Mouse (Mus musculus): ENCODE results near the gene Pld6. TPM values are rescaled to one million over a fixed set of nuclear protein-coding genes. Genes with fewer than 3 reads are reported as not detected.

Pld6 gene
- total and polyA plus RNA-seq, 3 experiments, result 3.1 to 5.5 TPM; not detected in 1

DNA sequence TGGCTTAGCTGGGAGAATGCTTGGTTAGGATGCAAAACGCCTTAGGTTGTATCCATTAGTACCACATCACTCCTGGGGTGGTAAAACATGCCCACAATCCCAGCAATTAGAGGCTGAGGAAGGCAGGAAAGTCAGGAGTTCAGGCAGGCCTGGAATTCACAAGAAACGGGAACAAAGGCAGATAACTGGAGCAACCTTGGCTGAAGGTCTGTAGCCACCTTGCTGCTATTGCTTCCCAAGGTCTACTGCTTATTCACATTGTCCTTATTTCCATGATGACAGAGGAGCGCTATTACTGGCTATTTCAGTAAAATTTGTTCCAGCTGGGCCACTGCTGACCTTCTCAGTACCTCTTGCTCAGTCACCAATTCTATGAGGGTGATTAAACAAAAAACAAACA lies 25.8 kb upstream of the Pld6 start:
- Histone ChIP-seq H3K9ac (ENCODE audit: control insufficient read depth, low read depth, low read length, poor library complexity, severe bottlenecking) (no peak overlapping the region), H3K79me2 (ENCODE audit: control insufficient read depth, insufficient read depth, low read length, poor library complexity) (peaks cover 14% of the 10 kb centered on the region), H3K27me3 (ENCODE audit: control insufficient read depth in 1 of 2, insufficient read depth in 2 of 2, low read length in 2 of 2) (no peaks in the 10 kb centered on the region), H3K9me3 (replicated peaks; ENCODE audit: insufficient read depth, low read length) (no peaks in the 10 kb centered on the region), H3K4me3 (ENCODE audit: control insufficient read depth in 1 of 2, insufficient read depth in 1 of 2, low read depth in 2 of 2, low read length in 2 of 2) (no peak overlapping the region), H3K4me1 (ENCODE audit: control insufficient read depth in 1 of 2, insufficient read depth in 2 of 2, low read length in 2 of 2) (peaks cover 3 to 12% of the 10 kb centered on the region in 2 experiments; a peak in 3 of 4 replicates), H3K27ac (ENCODE audit: control insufficient read depth, low read depth, low read length) (no peak overlapping the region), H3K36me3 (ENCODE audit: control insufficient read depth in 1 of 2, insufficient read depth in 2 of 2, low read length in 2 of 2) (peaks cover 6 to 7% of the 10 kb centered on the region in 2 experiments)
- no peak for DNase-seq (ENCODE audit: low read depth, low spot score)
- no peak for TF ChIP-seq HCFC1 (IDR thresholded peaks at IDR 0.05; ENCODE audit: low read depth, low read length)
- TF ChIP-seq MYB (IDR thresholded peaks at IDR 0.05; ENCODE audit: low read depth, low read length), result no peak
- TF ChIP-seq POLR2AphosphoS5 (IDR thresholded peaks at IDR 0.05; ENCODE audit: borderline replicate concordance, low read depth, low read length), result no peak
- no peak for TF ChIP-seq MAZ (IDR thresholded peaks at IDR 0.05; ENCODE audit: low read depth, low read length)
- no peak for TF ChIP-seq ZC3H11A (IDR thresholded peaks at IDR 0.05; ENCODE audit: low read depth, low read length)
- TF ChIP-seq TAL1 (IDR thresholded peaks at IDR 0.05; ENCODE audit: low read length), result no peak
- no peak for TF ChIP-seq ETS1 (IDR thresholded peaks at IDR 0.05; ENCODE audit: low read depth, low read length)
- TF ChIP-seq CTCF (IDR thresholded peaks at IDR 0.05 in 2 of 3, conservative IDR thresholded peaks at IDR 0.05 in 1 of 3; ENCODE audit: control insufficient read depth in 1 of 3, insufficient read depth in 1 of 3, low read depth in 2 of 3, low read length in 3 of 3, poor library complexity in 1 of 3, severe bottlenecking in 1 of 3), result no peak
- TF ChIP-seq MAFK (IDR thresholded peaks at IDR 0.05; ENCODE audit: borderline replicate concordance, low read depth, low read length), result no peak
- no peak for TF ChIP-seq ZNF384 (IDR thresholded peaks at IDR 0.05; ENCODE audit: low read depth, low read length)
- TF ChIP-seq NRF1 (IDR thresholded peaks at IDR 0.05; ENCODE audit: insufficient read depth, low read depth, low read length, poor library complexity, severe bottlenecking), result no peak
- TF ChIP-seq MEF2A (IDR thresholded peaks at IDR 0.05; ENCODE audit: extremely low read depth, insufficient replicate concordance, low read depth, low read length, poor library complexity, severe bottlenecking), result no peak
- no peak for TF ChIP-seq UBTF (IDR thresholded peaks at IDR 0.05; ENCODE audit: borderline replicate concordance, insufficient read depth, low read depth, low read length)
- TF ChIP-seq RAD21 (IDR thresholded peaks at IDR 0.05; ENCODE audit: low read depth, low read length), result no peak
- TF ChIP-seq CHD1 (IDR thresholded peaks at IDR 0.05; ENCODE audit: low read depth, low read length), result no peak

DNA sequence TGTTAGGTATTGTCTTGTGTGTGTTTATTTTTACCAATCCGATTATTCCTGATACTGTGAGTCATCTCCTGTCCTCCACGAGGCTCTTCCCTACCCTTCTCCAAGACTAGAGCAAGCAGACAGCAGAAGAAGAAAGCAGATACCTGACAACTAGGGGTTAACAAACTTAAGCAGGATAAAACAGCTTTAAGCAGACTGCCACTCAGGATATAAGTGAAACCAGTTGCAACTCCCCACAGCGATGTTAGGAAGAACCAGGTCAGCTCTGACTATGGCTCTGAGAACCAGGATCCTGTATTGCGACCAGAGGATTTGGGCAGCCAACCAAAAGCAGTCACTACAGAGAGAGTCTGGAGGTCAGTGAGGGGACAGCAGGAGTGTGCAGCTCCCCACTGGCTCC lies 23.8 kb upstream of the Pld6 start:
- Histone ChIP-seq H3K9me3 (replicated peaks; ENCODE audit: insufficient read depth, low read length) (no peaks in the 10 kb centered on the region), H3K27ac (ENCODE audit: control insufficient read depth, low read depth, low read length) (peak overlapping the region; percentile 94), H3K27me3 (ENCODE audit: control insufficient read depth in 1 of 2, insufficient read depth in 2 of 2, low read length in 2 of 2) (no peaks in the 10 kb centered on the region), H3K79me2 (ENCODE audit: control insufficient read depth, insufficient read depth, low read length, poor library complexity) (peaks cover 17% of the 10 kb centered on the region), H3K36me3 (ENCODE audit: control insufficient read depth in 1 of 2, insufficient read depth in 2 of 2, low read length in 2 of 2) (peaks cover 0 to 7% of the 10 kb centered on the region in 2 experiments; a peak in 3 of 4 replicates), H3K4me1 (ENCODE audit: control insufficient read depth in 1 of 2, insufficient read depth in 2 of 2, low read length in 2 of 2) (peaks cover 3 to 12% of the 10 kb centered on the region in 2 experiments; a peak in 3 of 4 replicates), H3K4me3 (ENCODE audit: control insufficient read depth in 1 of 2, insufficient read depth in 1 of 2, low read depth in 2 of 2, low read length in 2 of 2) (peak overlapping the region; percentile 64 to 88), H3K9ac (ENCODE audit: control insufficient read depth, low read depth, low read length, poor library complexity, severe bottlenecking) (peak overlapping the region; percentile 96)
- TF ChIP-seq ZNF384 (IDR thresholded peaks at IDR 0.05; ENCODE audit: low read depth, low read length), result no peak
- DNase-seq (ENCODE audit: low read depth, low spot score), result no peak
